Mouse (Mus musculus): ENCODE results near the gene Tmem54. TPM values are rescaled to one million over a fixed set of nuclear protein-coding genes. Genes with fewer than 3 reads are reported as not detected.

Tmem54 gene
- total RNA-seq, 1 experiment: 10.0 TPM

DNA sequence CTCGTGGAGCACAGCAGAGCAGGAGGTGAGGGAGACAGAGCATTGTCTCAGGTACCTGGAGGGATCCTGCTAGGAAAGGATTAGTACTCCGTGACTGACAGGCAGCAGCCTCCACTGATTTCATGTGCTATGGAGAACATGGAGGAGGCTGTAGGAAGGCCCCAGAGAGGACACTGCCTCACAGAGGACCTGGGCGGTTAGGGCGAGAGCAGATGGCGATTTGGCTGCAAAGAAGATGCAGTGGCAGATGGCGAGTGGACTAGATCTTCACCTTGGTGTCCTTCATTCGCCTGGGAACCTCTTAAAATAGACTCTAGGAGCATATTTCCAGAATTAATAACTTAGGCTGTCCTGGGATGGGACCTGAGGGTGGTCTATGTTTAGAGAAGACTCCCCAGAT is 24.3 kb upstream of the Tmem54 start:
- Histone ChIP-seq H3K4me3 (ENCODE audit: insufficient read depth in 1 of 2, low read depth in 1 of 2, low read length in 2 of 2, poor library complexity in 1 of 2, severe bottlenecking in 1 of 2) (no peak overlapping the region), H3K9me3 (ENCODE audit: control insufficient read depth, insufficient read depth, low read depth, low read length) (peaks cover 2% of the 10 kb centered on the region; the same call in 1 of the 2 replicates), H3K36me3 (ENCODE audit: control insufficient read depth, insufficient read depth, low read length, poor library complexity, severe bottlenecking) (peaks cover 40% of the 10 kb centered on the region), H3K4me1 (ENCODE audit: control insufficient read depth in 2 of 2, insufficient read depth in 2 of 2, low read length in 2 of 2, poor library complexity in 1 of 2) (no peaks in the 10 kb centered on the region), H3K9ac (ENCODE audit: insufficient read depth, low read depth, low read length, poor library complexity, severe bottlenecking) (no peak overlapping the region), H3K27ac (ENCODE audit: insufficient read depth, low read depth, low read length, poor library complexity, severe bottlenecking) (no peak overlapping the region)
- TF ChIP-seq HCFC1 (IDR thresholded peaks at IDR 0.05; ENCODE audit: borderline replicate concordance, insufficient read depth, low read length) (no peak), ZC3H11A (IDR thresholded peaks at IDR 0.05; ENCODE audit: borderline replicate concordance, low read depth, low read length) (no peak), ZNF384 (IDR thresholded peaks at IDR 0.05; ENCODE audit: low read depth, low read length) (no peak), MAFK (IDR thresholded peaks at IDR 0.05; ENCODE audit: insufficient read depth, low read depth, low read length) (no peak), CHD2 (IDR thresholded peaks at IDR 0.05; ENCODE audit: low read depth, low read length) (no peak)
- no peak for DNase-seq (ENCODE audit: low read depth, low spot score)
- in situ Hi-C loops (cut with MboI; ENCODE audit: low sequenced_read_pairs in 2 of 2, unreplicated experiment in 2 of 2): loop anchor here in 1 of 2 experiments (10.0 kb wide), 1 partner anchor 126 kb away; no protein-coding TSS in a partner anchor

- H3K9me3 ChIP-seq (ENCODE audit: control insufficient read depth, insufficient read depth, low read depth, low read length): peaks cover 2% of the 10 kb centered on the region; the same call in 1 of the 2 replicates
- in situ Hi-C loops (cut with MboI; ENCODE audit: low sequenced_read_pairs in 2 of 2, unreplicated experiment in 2 of 2): loop anchor here in 1 of 2 experiments (10.0 kb wide), 1 partner anchor 127 kb away; no protein-coding TSS in a partner anchor
- no peak overlapping the region for H3K9ac ChIP-seq (ENCODE audit: insufficient read depth, low read depth, low read length, poor library complexity, severe bottlenecking)
- H3K36me3 ChIP-seq (ENCODE audit: control insufficient read depth, insufficient read depth, low read length, poor library complexity, severe bottlenecking): peaks cover 39% of the 10 kb centered on the region
- H3K4me3 ChIP-seq (ENCODE audit: insufficient read depth in 1 of 2, low read depth in 1 of 2, low read length in 2 of 2, poor library complexity in 1 of 2, severe bottlenecking in 1 of 2): no peak overlapping the region
- no peak for DNase-seq (ENCODE audit: low read depth, low spot score)
- H3K27ac ChIP-seq (ENCODE audit: insufficient read depth, low read depth, low read length, poor library complexity, severe bottlenecking): no peak overlapping the region
- TF ChIP-seq CHD2 (IDR thresholded peaks at IDR 0.05; ENCODE audit: low read depth, low read length) (no peak), MAFK (IDR thresholded peaks at IDR 0.05; ENCODE audit: insufficient read depth, low read depth, low read length) (no peak), ZC3H11A (IDR thresholded peaks at IDR 0.05; ENCODE audit: borderline replicate concordance, low read depth, low read length) (no peak), HCFC1 (IDR thresholded peaks at IDR 0.05; ENCODE audit: borderline replicate concordance, insufficient read depth, low read length) (no peak), ZNF384 (IDR thresholded peaks at IDR 0.05; ENCODE audit: low read depth, low read length) (no peak)
- H3K4me1 ChIP-seq (ENCODE audit: control insufficient read depth in 2 of 2, insufficient read depth in 2 of 2, low read length in 2 of 2, poor library complexity in 1 of 2): no peaks in the 10 kb centered on the region
Observed at GRCm38 (mm10) chr4:129081512-129081911, 23.8 kb upstream of the Tmem54 start.

DNA sequence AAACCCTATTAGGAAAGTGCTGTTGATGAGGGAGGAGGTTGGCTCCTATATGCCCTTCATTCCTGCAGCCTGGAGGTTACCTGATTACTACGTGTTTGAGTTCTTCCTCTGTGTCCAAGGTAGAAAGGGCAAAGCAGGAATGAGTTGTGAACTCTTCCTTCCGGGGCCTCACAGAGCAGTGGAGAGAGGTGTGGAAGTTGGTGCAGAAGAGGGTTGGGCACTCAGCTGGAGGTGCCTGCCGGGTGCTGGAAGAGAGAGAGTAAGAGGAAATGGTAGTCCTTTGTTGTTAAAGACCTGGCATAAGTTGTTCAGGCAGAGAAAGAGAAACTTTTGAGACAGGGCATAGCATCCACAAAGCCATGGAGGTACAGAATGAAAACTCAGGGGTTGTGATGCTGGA is 23.4 kb upstream of the Tmem54 start:
- TF ChIP-seq ZNF384 (IDR thresholded peaks at IDR 0.05; ENCODE audit: low read depth, low read length) (no peak), CHD2 (IDR thresholded peaks at IDR 0.05; ENCODE audit: low read depth, low read length) (no peak), ZC3H11A (IDR thresholded peaks at IDR 0.05; ENCODE audit: borderline replicate concordance, low read depth, low read length) (no peak), MAFK (IDR thresholded peaks at IDR 0.05; ENCODE audit: insufficient read depth, low read depth, low read length) (no peak), HCFC1 (IDR thresholded peaks at IDR 0.05; ENCODE audit: borderline replicate concordance, insufficient read depth, low read length) (no peak)
- in situ Hi-C loops (cut with MboI; ENCODE audit: low sequenced_read_pairs in 2 of 2, unreplicated experiment in 2 of 2): loop anchor here in 1 of 2 experiments (10.0 kb wide), 1 partner anchor 127 kb away; no protein-coding TSS in a partner anchor
- Histone ChIP-seq H3K4me3 (ENCODE audit: insufficient read depth in 1 of 2, low read depth in 1 of 2, low read length in 2 of 2, poor library complexity in 1 of 2, severe bottlenecking in 1 of 2) (no peak overlapping the region), H3K9ac (ENCODE audit: insufficient read depth, low read depth, low read length, poor library complexity, severe bottlenecking) (no peak overlapping the region), H3K27ac (ENCODE audit: insufficient read depth, low read depth, low read length, poor library complexity, severe bottlenecking) (no peak overlapping the region), H3K36me3 (ENCODE audit: control insufficient read depth, insufficient read depth, low read length, poor library complexity, severe bottlenecking) (peaks cover 35% of the 10 kb centered on the region), H3K4me1 (ENCODE audit: control insufficient read depth in 2 of 2, insufficient read depth in 2 of 2, low read length in 2 of 2, poor library complexity in 1 of 2) (no peaks in the 10 kb centered on the region), H3K9me3 (ENCODE audit: control insufficient read depth, insufficient read depth, low read depth, low read length) (0 out of 2 replicates have a peak, but pooled peaks cover 2% of the 10 kb centered on the region)
- no peak for DNase-seq (ENCODE audit: low read depth, low spot score)

- in situ Hi-C loops (cut with MboI; ENCODE audit: low sequenced_read_pairs in 2 of 2, unreplicated experiment in 2 of 2): loop anchor here in 1 of 2 experiments (10.0 kb wide), 1 partner anchor 128 kb away; no protein-coding TSS in a partner anchor
Observed at GRCm38 (mm10) chr4:129082379-129083115, 22.8 kb upstream of the Tmem54 start.

More at GRCm38 (mm10) chr4:129082379-129083115, 22.8 kb upstream of the Tmem54 start:
- TF ChIP-seq HCFC1 (IDR thresholded peaks at IDR 0.05; ENCODE audit: borderline replicate concordance, insufficient read depth, low read length) (no peak), MAFK (IDR thresholded peaks at IDR 0.05; ENCODE audit: insufficient read depth, low read depth, low read length) (no peak), ZC3H11A (IDR thresholded peaks at IDR 0.05; ENCODE audit: borderline replicate concordance, low read depth, low read length) (peak; percentile 78; the same call in 1 of the 2 replicates), CHD2 (IDR thresholded peaks at IDR 0.05; ENCODE audit: low read depth, low read length) (no peak)
- no peak overlapping the region for H3K27ac ChIP-seq (ENCODE audit: insufficient read depth, low read depth, low read length, poor library complexity, severe bottlenecking)
- peaks cover 35% of the 10 kb centered on the region for H3K36me3 ChIP-seq (ENCODE audit: control insufficient read depth, insufficient read depth, low read length, poor library complexity, severe bottlenecking)
- no peak overlapping the region for H3K4me3 ChIP-seq (ENCODE audit: insufficient read depth in 1 of 2, low read depth in 1 of 2, low read length in 2 of 2, poor library complexity in 1 of 2, severe bottlenecking in 1 of 2)
- no peak overlapping the region for H3K9ac ChIP-seq (ENCODE audit: insufficient read depth, low read depth, low read length, poor library complexity, severe bottlenecking)
- H3K9me3 ChIP-seq (ENCODE audit: control insufficient read depth, insufficient read depth, low read depth, low read length): 0 out of 2 replicates have a peak, but pooled peaks cover 2% of the 10 kb centered on the region
- no peak for DNase-seq (ENCODE audit: low read depth, low spot score)
- H3K4me1 ChIP-seq (ENCODE audit: control insufficient read depth in 2 of 2, insufficient read depth in 2 of 2, low read length in 2 of 2, poor library complexity in 1 of 2): no peaks in the 10 kb centered on the region
